Mouse (Mus musculus) kidney, postnatal 10 days (tissue): ENCODE results near the gene Asic2.
A peak's percentile ranks its signal among the peaks of the same experiment; 100 is the strongest.

Experiments
- DNase-seq: peaks from one replicate; pipeline ENCODE4 v3.0.0; 2021; ENCODE audit warnings: mixed read lengths

Gene Asic2

DNA sequence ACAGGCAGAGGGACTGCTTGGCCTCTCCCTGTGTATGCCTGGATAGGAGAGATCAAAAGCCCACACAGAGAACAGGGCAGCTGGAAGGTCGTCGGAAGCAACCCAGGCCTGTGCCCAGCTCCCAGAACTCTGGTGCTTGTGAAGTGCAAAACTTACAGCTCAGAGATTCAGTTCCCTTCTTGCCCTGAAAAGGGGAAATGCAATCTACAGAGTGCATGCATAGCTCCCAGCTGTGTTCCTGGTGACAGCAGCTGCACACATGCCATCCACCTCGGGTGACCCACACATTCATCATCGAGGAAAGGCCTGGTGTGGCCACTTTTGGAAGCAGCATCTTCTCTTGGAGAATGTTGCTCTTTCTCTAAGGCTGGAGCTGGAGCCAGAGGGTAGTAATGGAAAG, 13.9 kb downstream of the Asic2 start:
- DNase-seq: no peak

DNA sequence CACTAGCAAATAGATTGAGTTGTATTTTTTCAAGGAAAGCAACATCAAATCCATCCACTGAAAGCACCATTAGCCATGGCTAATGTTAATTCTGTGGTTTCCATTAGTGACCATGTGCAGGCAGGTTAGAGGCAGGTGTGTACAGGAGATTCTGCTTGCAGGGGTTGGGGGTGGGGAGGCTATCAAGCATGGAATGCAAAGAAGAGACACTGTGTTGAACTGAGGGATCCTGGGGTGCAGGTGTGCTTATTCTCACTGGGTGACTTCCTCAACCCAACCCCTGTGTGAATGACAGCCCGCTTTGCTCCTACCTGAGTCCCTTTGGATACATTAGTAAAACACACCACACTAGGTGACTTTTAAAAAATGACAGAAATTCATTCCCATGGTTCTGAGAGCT, 20.2 kb downstream of the Asic2 start:
- no peak for DNase-seq

DNA sequence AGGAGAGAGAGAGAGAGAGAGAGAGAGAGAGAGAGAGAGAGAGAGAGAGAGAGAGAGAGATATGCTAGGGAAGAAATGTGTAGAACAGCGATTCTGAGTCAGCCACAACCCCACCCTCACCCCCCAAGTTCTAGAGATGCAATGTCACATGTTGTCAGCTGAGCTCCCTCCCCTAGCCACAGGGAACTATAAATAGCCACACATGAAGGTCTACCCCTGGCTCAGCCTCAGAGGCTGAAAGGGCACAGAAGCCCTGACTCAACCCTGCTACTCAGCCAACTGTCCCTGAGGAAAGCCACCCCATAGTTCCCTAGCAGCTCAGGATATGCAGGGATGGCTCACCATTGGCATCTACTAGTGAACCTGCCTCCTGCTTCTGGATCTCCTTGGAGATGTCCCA, 26.1 kb downstream of the Asic2 start:
- no peak for DNase-seq

DNA sequence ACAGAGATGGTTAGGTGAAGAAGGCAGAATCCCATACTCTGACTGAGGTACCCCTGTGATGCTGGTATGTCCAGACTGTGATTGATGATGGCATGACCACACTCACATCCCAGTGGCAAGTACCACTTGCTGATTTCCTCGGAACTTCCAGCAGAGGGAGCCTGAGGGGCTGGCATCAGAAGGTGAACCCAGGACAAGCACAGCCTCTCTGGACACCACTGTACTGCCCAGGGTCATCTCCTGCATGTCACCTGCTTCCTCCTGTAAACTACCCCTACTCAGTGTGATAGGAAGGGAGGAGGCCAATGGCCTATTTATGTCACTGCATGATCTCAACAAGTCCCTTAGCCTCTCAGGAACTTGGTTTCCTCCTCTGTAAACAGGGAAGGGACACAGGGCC, 27.3 kb downstream of the Asic2 start:
- peak; percentile 18 for DNase-seq

DNA sequence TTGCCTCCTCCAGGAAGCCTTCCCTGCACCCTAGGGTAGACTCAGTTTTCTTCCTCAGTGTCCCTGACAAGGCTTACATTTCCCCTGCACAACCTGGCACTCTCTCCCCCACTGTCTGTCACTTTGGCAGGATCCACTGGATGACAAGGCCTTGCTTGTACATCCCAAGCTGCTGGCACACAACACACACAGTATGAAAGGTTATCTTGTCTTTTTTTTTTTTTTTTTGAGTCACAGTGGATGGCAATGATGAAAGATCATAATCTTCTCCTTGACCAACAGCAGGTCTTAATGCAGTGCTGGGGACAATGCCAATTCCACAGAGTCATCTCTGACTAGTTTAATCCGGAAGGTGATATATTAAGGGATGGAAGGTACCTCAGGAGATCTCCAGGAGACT, 30.7 kb downstream of the Asic2 start:
- DNase-seq: no peak

DNA sequence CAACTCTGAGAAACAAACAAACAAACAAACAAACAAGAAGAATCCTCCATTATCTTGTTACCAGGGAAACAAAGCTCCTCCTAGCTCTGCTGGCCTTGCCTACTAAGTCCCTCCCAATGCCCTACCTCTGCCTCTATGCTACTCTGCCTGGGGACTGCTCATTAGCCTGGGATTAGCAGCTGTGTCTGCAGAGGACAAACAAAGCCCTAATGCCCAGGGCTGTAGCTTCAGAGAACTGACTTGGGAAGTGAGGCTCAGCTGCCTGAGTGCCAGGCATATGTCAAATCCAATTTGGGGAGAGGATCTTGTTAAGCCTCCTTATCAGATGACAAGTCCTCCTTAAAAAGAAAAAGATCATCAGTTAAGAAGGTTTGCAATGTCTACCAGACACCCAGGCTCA, 41.9 kb downstream of the Asic2 start:
- DNase-seq: no peak

DNA sequence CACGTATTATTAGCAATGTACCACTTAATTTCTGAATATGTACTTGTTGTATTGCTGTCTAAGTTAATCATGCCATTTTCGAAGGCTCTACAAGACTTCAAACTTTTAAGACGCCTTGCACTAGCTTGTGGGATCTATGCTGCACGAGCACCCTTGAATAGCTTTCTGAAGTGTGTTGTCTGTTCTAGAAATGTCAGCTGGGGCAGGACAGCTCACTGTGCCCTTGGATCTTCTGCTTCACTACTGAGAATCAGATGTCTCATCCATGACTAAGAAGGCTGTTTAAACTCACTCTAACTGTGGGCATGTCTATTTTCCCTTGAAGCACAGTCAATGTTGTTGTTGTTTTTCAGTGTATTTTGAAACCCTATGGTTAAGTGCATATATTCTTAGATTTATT, 44.6 kb downstream of the Asic2 start:
- no peak for DNase-seq

DNA sequence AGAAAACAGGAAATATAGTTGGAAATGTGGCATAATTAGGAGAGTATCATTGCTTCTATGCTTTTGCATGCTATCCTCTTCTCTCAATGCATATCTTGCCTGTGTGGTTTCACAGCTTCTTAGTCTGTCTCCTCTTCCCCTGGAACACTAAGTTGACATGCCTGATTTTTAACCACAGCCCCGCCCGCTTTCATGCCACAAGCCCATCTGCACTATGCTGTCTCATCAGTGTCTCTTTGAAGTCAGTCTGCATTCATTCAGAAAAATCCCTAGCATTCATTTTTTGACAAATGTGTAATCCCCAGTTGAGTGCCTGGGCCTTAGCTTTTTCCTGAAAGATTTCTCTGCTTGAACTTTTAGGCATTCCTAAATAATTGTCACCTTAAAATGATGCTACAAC, 45.2 kb downstream of the Asic2 start:
- no peak for DNase-seq

DNA sequence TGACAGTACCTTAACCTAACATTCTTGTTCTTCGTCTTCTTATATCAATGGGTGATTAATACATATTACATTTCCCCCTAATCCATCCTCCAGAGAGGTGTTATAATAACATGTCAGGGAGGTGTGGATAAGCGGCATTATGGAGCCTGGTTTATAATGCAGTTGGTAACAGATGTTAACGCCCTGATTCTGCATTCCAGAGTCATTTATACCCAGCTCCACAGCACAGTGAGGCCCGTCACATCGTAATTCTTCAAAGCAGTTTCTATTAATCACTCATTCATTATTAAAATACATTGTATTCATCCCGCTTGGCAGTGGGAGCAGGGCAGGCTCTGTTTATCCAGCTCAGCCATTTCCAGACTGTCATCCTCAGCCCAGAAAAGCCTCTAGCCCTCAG, 52.8 kb downstream of the Asic2 start:
- no peak for DNase-seq

DNA sequence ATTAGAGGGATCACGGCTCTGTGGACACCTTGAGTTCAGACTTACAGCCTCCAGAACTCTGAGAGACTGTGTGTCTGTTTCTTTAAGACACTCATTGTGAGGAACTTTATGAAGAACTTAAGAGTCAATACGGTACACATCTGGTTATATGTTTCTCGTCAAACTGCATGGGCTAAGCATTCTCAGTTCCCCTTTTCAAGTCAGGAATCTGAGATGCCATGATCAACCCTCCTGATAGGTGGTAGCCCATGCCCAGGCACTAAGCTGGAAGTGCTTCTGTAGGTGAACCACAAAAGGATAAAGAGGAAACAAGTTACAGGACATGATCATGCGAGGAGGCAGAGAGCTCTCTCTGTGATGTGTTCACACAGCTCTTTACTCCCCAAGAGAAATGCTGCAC, 55.2 kb downstream of the Asic2 start:
- DNase-seq: no peak

DNA sequence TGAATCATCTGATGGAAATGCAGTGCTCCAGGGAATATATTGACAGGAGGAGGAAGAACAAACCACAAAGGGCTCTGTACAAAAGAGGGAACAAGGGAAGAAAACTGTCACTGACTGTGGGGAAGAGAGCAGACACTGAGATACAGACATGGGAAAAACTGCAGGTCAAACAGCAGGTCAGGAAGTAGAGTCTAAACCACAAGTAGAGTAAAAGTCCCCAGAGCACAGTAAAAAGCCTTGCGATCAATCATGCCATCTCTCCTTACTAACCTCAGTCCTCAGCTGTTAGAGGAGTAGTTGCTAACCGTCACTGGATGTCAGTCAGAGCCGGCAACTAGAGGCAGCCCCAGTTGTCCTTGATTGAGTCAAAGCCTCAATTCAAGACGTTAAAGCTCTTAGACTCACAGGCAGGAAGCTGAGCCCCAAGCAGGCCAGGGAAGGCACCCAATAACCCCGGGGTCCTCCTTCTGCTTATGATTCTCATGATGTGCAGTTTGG, 58.8 kb downstream of the Asic2 start:
- no peak for DNase-seq

DNA sequence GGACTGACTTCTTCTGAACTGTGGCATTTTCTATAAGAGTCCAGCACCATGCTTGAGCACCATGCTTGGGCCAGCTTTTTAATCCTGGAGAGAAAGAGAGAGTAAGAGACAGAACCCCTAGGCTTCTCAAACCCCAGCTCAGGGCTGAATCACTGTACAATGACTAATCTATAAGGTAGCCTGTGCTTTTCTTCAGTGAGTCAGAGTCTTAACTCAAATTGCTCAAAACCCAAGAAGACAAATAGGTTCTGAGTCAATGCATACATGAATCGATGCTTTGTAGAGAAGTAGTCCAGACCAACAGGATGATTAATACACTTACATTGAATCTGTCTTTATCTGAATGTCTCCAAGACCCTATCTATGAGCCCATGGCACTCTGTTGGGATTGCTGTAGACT, 59.5 kb downstream of the Asic2 start:
- no peak for DNase-seq

DNA sequence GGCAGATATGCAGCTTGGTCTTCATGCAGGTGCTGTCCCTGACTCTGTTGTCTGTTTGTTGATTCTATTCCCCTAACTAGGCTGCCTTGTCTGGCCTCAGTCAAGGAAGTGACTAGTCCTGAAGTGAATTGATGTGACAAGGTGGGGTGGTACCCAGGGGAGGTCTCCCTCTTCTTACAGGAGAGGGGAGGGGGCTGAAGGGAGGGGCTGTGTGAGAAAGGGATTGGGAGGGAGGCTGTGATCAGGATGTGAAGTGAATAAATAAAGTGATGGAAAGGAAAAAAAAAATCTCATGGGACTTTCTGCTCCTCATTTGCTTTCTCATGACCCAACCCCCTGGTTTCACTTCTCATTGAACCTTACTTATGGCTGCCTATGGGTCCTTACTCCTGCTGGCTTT, 65.9 kb downstream of the Asic2 start:
- DNase-seq: no peak

DNA sequence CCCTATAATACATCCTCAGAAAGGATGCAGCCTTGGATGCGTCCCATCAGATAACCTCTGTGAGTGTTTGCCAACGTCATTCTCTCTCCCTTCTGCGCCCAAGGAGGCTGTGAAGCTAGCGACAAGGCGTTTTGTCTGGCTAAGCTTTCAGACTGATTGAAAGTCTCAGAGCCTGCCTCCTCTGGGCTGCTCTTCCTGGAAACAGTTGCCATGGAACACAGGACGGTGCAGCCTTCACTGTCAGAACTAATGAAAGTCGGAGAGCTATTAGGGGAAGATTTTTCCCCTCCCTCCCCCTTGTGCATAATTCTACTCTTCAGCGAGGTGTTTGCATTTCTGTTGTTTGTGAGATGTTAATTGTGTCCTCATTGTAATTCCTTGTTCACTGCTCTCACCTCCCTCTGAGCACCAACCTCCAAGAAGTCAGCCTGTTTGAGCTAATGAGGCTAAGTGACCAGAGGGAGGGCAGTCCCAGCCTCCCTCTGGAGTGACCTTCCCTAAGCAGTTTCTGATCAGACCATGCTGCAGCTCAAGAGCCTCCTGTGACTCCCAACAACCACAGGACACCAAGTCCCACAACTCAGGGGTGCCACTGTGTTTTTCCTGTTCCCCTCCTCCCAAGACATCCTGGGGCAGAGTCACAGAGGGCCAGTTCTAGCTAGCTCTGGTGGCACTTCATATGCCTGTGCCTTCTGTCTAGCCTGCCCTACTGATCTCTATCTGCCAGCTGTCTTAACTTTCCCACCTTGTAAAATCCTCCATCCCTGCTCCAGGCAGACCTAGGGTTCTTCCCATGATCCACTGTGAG, 70.5 kb downstream of the Asic2 start:
- peak; percentile 4 for DNase-seq

DNA sequence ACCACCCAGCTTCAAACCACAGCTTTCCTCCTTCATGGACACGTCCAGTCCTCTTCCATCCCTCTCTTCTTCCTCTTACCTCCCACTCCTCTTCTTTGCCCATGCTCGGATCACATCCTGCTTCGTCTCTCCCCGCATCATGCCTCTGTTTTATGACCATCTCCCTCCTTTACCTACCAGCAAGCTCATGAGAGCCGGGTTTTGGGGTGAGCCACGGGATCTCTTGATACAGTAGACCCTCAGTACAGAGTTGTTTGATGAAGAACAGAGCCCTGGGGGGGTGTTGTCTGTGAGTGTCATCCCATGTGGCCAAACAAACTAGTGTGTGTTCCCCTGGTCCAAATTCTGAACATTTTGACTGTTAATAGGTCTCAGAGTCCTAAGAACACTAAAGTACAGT, 71.7 kb downstream of the Asic2 start:
- DNase-seq: no peak

DNA sequence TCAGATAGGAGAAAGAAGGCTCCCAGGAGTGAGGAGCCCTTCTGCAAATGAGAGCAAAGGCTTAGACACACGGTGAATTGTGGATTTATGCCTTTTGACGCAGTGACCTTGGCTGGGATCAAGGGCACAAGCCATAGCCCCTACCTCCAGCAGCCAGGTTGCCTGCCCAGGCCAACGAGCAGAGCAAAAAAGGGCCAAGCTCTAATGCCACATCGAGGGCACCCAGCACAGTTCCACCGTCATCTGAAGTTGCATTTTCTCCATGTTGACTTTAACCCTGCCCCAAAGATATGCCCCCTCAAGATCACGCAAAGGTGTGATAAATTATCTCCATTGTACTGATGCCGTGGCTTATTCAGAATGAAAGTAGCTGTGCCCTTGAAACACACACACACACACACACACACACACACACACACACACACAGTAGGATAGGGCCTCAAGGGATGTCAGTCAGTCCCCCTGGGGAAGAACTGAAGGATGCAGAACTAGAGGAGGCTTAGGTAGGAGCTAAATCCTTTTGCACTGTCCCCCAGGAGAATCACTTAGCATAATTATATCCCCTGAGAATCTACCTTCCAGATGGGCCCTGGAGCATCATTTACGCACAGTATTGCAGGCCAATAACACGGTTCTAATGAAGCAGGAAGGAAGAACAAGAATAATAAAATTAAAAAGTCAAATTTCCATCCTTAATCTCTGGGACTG, 96.6 kb downstream of the Asic2 start:
- no peak for DNase-seq

DNA sequence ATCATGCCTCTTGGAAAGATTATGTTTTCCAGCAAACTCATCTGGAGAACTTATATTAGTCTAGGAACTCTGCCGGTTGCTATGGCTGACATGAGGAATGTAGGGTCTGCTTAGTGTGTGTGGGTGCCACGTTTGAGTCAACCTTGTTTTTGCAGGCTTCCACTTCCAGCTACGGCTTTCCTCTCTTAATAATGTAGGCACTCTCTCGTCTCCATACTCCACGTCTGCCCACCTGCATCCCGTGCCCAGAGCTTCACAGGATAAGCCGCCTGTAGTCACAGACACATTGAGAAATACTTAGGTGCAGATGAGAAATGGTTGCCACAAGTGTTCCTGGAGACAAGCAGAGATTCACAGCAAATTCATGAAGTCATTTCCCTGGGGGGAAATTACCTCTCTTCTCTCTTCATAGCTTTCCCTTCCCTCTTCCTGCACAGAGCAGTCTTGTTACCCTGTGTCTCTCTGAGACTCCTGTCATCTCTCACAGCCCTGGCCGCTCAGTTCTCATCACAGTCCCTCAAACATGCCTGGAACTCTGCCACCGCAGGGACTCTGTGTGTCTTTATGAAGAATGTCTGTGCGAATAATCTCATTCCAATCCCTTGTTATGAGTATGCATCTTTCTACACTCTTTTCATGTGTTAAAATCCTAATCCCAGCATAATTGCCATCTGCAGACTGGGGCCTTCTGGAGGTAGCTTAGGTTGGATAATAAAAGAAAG, 102.4 kb downstream of the Asic2 start:
- DNase-seq: no peak

DNA sequence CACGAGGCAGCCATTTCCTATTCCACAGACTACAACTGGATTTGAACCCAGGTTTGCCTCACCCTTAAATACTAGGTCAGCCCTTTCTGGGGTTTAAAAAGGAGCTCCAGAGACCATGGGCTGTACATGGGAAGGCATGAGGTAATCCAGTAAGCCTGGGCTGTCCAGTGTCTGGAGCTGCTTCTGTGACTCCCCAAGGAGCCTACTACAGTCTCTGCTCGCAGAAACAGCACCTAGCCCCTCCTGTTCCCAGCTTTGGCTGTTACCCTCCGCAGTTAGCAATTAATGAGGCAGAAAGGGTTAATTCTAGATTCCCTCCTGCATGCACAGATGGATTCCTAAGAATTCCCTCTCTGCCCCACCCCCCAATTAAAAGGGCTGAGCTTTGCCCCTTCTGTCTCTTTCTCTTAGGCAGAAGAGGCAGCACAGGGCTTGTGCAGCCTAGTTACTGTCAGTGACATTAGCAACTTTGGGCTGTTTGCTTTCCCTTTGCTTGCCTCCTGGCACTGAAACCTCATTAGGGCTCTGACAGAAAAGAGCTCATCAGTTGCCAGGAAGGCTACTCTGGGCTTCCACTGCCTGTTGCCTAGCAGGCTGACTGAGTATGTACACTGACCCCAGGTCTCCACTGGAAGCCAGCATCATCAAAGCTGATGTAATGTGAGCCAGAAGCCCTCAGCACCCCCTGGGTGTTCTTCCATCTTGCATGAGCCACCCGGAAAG, 107.8 kb downstream of the Asic2 start, which contains the start of gene 5530401A14Rik:
Gene 5530401A14Rik (plus strand): TSS at position 424 of the 723 bp plus-strand sequence.
- DNase-seq: no peak

DNA sequence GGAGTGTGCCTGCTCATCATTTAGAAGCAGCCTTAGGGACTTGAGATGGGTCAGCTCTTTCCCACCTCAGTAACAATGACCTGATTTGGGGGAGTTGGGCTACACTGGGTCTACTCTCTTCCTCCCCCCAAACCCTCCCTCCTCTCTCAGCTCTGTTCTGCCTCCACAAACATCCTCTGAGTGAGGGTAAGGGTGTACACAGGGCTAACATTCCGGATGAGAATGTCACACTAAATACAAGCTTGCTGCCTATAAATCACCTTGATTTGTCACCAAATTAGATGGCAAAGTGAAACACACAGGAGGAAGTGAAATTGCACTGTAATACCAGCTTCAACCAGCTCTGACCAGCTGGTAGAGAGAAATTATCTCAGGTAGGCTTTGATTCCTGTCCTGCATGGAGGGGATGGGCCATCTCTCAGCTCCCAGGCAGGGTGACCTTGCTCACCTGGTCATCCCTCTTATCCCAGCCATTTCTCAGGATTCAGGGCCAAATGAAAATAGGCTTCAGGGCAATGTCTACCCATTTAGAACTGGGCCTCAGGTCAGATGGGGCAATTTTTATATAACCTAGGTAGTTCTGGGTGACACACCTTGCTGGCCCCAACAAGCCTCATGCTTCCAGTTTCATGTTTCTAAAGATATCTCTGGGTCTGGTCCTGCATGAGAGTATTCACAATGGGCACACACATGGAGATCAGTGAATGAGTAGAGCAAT, 120.3 kb downstream of the Asic2 start:
- no peak for DNase-seq

DNA sequence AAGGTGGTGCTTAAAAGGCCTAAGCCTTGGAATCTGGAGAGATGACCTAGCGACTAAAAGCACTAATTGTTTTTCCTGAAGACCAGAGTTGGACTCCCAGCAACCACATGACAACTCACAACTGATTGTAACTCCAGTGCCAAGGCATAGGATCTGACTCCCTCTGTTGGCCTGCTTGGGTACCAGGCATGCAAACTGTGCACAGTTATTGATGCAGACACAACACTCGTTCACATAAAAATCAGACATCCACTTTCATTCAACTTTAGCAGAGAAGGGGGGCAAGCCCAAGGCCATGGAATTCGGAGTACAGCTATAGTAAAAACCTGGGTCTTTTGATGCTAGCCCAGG, 122.6 kb downstream of the Asic2 start:
- no peak for DNase-seq

DNA sequence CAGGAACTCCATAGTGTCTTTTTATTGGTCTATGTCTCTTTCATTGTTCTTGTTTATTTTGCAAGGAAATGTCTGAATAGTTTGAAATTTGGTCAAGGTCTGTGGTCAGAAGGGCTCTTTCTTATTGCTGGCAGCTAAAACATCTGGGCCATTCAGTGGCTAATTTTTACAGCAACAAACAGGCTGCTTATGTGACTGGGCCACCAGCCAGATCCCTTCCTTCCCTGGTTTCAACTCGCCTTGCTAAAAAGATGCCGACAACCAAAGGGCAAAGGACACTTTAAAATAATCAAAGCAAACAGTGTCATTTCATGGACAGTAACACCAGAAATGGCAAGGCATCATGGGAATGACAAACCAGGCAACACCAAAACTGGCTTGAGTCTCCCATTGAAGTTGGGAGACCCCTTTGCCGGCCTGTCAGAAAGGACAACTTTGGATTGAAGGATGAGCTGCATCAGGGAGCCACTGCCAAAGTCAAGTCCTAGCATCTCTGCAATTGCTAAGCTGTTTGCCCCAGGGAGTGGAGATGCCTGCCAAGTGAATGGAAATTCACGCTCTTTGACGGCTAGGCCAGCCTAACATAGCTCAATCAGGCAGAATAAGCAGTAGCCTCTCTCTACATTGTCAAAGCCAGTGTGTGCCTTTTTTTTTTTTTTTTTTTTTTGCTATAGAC, 123.1 kb downstream of the Asic2 start:
- DNase-seq: peak; percentile 63

DNA sequence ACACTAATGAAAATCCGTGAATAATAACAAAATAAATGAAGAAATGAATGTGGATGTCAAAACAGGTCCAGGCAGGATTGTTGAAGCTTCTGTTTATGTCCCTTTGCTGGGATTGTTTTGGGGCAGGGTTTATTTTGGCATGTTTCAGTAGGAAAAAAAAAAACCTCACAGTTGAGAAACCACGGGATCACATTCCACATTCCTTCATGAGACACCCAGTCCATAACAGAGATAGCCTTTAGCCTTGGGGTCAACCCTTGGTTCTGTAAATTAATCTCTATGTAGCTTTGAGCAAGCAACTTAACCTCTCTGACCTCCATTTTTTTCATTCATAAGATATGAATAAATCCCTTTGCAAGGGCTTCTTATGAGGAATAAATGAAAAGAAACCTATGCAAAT, 127.3 kb downstream of the Asic2 start:
- peak; percentile 46 for DNase-seq
